Mouse (Mus musculus): Measurements from ENCODE around the gene Chmp2b.

Chmp2b gene

GRCm38 (mm10) chr16:65561963-65562863, at the start of gene Chmp2b:
Chmp2b (minus strand) TSS chr16:65562726.
- peak; percentile 83 for DNase-seq (ENCODE audit: low read depth, low spot score)

- no peak for DNase-seq (ENCODE audit: low read depth, low spot score)
These were observed 49.2 kb upstream of the Chmp2b start for GRCm38 (mm10) chr16:65611678-65612077.

- no peak for DNase-seq (ENCODE audit: low read depth, low spot score)
These were observed 38.3 kb upstream of the Chmp2b start for GRCm38 (mm10) chr16:65600798-65601197.

GRCm38 (mm10) chr16:65586111-65586865, 23.8 kb upstream of the Chmp2b start:
- DNase-seq (ENCODE audit: low read depth, low spot score): no peak

- no peak for DNase-seq (ENCODE audit: low read depth, low spot score)
These were observed 23.2 kb upstream of the Chmp2b start for GRCm38 (mm10) chr16:65585699-65586098.

GRCm38 (mm10) chr16:65577298-65578029, 14.9 kb upstream of the Chmp2b start:
- DNase-seq (ENCODE audit: low read depth, low spot score): no peak

- DNase-seq (ENCODE audit: low read depth, low spot score): no peak
These were observed 6.3 kb upstream of the Chmp2b start for GRCm38 (mm10) chr16:65568853-65569252.

- DNase-seq (ENCODE audit: low read depth, low spot score): no peak
These were observed 2.4 kb upstream of the Chmp2b start for GRCm38 (mm10) chr16:65564951-65565350.

GRCm38 (mm10) chr16:65564306-65564705, 1.8 kb upstream of the Chmp2b start:
- DNase-seq (ENCODE audit: low read depth, low spot score): no peak

GRCm38 (mm10) chr16:65562864-65563206, 309 bp upstream of the Chmp2b start:
- no peak for DNase-seq (ENCODE audit: low read depth, low spot score)

- no peak for DNase-seq (ENCODE audit: low read depth, low spot score)
These were observed 1.2 kb downstream of the Chmp2b start for GRCm38 (mm10) chr16:65560996-65561962.

GRCm38 (mm10) chr16:65559591-65559990, 2.9 kb downstream of the Chmp2b start:
- DNase-seq (ENCODE audit: low read depth, low spot score): no peak

- DNase-seq (ENCODE audit: low read depth, low spot score): no peak
These were observed 5.2 kb downstream of the Chmp2b start for GRCm38 (mm10) chr16:65557369-65557768.

- no peak for DNase-seq (ENCODE audit: low read depth, low spot score)
These were observed 8.3 kb downstream of the Chmp2b start for GRCm38 (mm10) chr16:65554267-65554666.

GRCm38 (mm10) chr16:65550814-65551213, 11.7 kb downstream of the Chmp2b start:
- no peak for DNase-seq (ENCODE audit: low read depth, low spot score)

- no peak for DNase-seq (ENCODE audit: low read depth, low spot score)
These were observed 13.6 kb downstream of the Chmp2b start for GRCm38 (mm10) chr16:65548960-65549359.

GRCm38 (mm10) chr16:65543676-65544293, 18.7 kb downstream of the Chmp2b start:
- no peak for DNase-seq (ENCODE audit: low read depth, low spot score)

GRCm38 (mm10) chr16:65533315-65533999, 29.1 kb downstream of the Chmp2b start:
- DNase-seq (ENCODE audit: low read depth, low spot score): peak; percentile 44

- DNase-seq (ENCODE audit: low read depth, low spot score): peak; percentile 67
These were observed 30.9 kb downstream of the Chmp2b start for GRCm38 (mm10) chr16:65531663-65532062.

- DNase-seq (ENCODE audit: low read depth, low spot score): no peak
These were observed 32.9 kb downstream of the Chmp2b start for GRCm38 (mm10) chr16:65529589-65529988.
